Mouse (Mus musculus): ENCODE results near the gene Slc9a7. TPM values are rescaled to one million over a fixed set of nuclear protein-coding genes. Genes with fewer than 3 reads are reported as not detected.

Gene Slc9a7
- 10 to 100 TPM; 23.7 to 40.1 TPM for polyA plus RNA-seq (2017; shearing (Covaris generic))

DNA sequence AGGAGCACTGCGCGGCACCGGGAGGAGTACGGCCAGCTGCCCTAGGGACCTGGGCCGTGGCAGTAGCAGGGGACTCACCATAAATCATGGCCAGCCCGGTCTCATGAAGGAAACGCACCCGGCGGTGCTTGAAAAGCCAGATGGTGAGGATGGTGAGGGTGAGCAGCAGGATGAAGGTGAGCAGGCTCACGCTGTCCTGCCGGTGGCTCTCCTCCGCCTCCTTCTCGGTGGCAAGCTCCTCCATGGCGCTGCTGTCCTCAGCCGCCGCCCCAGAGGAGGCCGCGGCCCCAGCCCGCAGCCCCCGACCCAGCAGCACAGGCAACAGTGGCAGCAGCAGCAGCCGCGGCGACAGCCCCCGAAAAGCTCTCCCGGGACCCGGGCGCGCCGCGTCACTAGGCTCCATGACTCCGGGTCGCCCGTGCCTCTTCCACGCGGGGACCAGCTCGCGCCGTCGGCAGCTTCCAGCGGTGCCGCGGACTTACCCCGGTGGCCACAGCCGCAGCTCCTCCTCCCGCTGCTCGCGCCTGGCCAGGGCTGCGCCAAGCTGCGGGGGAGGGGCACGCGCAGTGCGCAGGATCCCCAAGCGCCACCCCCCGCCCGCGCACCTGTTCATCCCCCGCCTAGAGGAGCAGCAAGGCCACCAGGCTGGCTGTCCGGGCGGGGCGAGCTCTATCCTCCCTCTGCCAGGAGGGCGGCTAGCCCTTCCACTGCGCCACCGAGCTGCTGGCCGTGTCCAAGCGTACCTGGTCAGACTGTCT is at the start of gene Slc9a7:
Slc9a7 (minus strand) TSS at position 526 of the 758 bp plus-strand sequence.

DNA sequence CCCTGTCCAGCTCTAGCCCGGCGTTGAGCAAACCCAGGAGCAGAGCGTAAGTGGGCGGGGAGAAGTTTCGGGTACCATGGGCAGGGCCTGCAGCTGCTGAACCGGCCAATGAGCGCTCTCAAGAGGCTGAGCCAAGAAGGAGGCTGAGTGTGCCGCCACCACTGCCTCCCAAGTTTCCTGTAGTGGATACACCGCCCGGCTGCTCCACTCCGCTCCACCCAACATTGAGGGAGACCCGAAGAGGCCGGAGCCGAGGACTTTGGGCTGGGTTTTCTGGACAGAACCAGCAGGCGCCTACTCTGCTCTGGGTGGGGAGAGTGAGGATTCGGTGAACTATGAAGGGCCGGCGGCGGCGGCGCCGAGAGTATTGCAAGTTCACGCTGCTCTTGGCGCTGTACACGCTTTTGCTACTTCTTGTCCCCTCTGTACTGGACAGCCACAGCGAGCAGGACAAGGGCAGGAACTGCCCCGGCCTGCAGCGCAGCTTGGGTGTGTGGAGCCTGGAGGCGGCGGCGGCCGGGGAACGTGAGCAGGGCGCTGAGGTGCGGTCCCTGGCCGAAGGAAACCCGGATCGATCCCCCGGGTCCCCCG is 232.1 kb downstream of the Slc9a7 start, which contains the start of gene Chst7:
Chst7 (plus strand) TSS at position 180 of the 591 bp plus-strand sequence.

Other genes starting within 250 kb of the Slc9a7 start
- under 1 TPM in 1 of 2 experiments, not detected in 1; 0.23 TPM for gene Chst7, start 232.2 kb downstream of the Slc9a7 start, polyA plus RNA-seq (2017; shearing (Covaris generic))
- 10 to 100 TPM; 10.3 to 14.6 TPM for gene Rp2, start 72.7 kb upstream of the Slc9a7 start, polyA plus RNA-seq (2017; shearing (Covaris generic))
- 1 to 10 TPM; 1.5 to 2.3 TPM for gene Jade3, start 133.9 kb upstream of the Slc9a7 start, polyA plus RNA-seq (2017; shearing (Covaris generic))